Mouse (Mus musculus) liver, postnatal 0 days (tissue): Measurements from ENCODE around the gene Dpep1.

Experiments used
- CTCF ChIP-seq: sonication (generic); IDR thresholded peaks from 2 replicates; pipeline ENCODE4 v1.5.1; 2016; ENCODE audit warnings: antibody characterized with exemption, low read depth
- EP300 ChIP-seq: IDR thresholded peaks from 2 replicates; pipeline ENCODE4 v1.6.1; 2016; ENCODE audit warnings: antibody characterized with exemption, low read depth, mild to moderate bottlenecking

DNA sequence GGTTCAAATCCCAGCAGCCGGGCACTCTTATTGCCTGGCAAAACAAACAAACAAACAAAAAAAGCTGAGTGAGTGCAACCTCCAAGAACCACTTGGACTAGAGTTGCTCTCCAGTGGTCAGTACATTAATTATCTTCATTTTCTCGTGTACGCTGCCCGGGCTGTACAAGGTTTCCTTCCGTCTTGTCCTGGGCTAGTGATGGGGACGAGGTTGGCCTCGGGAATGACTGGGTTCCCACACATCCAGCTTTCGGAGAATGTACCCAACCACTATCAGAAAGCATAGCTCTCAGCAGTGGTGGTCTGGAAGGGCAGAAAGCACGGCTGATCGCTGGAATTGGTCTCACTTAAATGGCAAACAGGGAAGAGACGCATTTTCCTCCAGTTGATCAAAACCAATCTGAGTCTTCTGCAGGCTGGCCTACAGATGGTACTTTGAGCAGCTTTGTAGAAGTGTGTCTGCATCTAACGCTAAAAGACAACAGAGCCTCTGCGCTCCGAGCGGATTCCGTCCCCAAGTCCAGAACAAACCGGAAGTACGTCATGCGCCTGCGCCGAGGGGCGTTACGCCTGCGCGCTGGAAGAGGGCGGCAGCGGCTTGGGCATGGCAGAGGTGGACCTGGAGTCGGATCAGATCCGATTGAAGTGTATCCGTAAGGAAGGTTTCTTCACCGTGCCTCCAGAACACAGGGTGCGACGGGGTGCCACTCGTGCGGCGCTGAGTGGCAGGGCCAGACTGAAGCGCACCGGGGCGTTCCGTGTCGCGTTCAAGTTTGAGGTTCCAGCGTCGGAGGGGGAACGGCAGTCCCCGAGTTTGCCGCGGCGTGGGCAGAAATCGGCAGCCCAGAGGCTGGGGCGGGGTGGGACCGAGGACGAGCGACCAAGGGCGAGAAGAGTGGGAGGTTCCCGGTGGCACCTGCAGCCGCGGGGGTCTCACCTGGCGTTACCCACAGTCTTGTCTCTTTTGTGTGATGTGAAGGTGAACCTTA lies 38.5 kb downstream of the Dpep1 start, which contains the start of gene Cdk10:
- TF ChIP-seq CTCF (peak; percentile 20; the same call in 1 of the 2 replicates), EP300 (no peak)
